Mouse (Mus musculus) brain, embryonic 18.5 days (tissue): ENCODE data around the gene Ptgs1.
A peak's percentile ranks its signal among the peaks of the same experiment; 100 is the strongest.
"Not testable (repeated sequence)": the region's sequence is repeated elsewhere in the genome, so short reads cannot be mapped to it uniquely, and the experiment has no call there.

Experiments used
- DNase-seq: peaks from one replicate; pipeline ENCODE4 v3.0.0-alpha.2; 2012; ENCODE audit warnings: low read depth, low spot score

Ptgs1 gene

GRCm38 (mm10) chr2:36230366-36230765 lies at the start of gene Ptgs1:
TSS of gene Ptgs1 (plus strand) at chr2:36230426.
- no peak for DNase-seq

- not testable (repeated sequence) for DNase-seq
These were observed 48.4 kb upstream of the Ptgs1 start for GRCm38 (mm10) chr2:36181587-36182368.

- DNase-seq, result no peak
These were observed 46.9 kb upstream of the Ptgs1 start for GRCm38 (mm10) chr2:36183278-36183677.

GRCm38 (mm10) chr2:36184192-36184591 lies 46.0 kb upstream of the Ptgs1 start:
- no peak for DNase-seq

- no peak for DNase-seq
These were observed 45.4 kb upstream of the Ptgs1 start for GRCm38 (mm10) chr2:36184876-36185275.

- DNase-seq, result not testable (repeated sequence)
These were observed 41.0 kb upstream of the Ptgs1 start for GRCm38 (mm10) chr2:36189200-36189599.

GRCm38 (mm10) chr2:36191098-36191941 lies 38.9 kb upstream of the Ptgs1 start:
- DNase-seq, result no peak

GRCm38 (mm10) chr2:36197021-36197420 lies 33.2 kb upstream of the Ptgs1 start:
- DNase-seq, result no peak

- no peak for DNase-seq
These were observed 32.0 kb upstream of the Ptgs1 start for GRCm38 (mm10) chr2:36197919-36198881.

GRCm38 (mm10) chr2:36198882-36199262 lies 31.4 kb upstream of the Ptgs1 start:
- no peak for DNase-seq

- DNase-seq, result no peak
These were observed 29.4 kb upstream of the Ptgs1 start for GRCm38 (mm10) chr2:36200813-36201212.

GRCm38 (mm10) chr2:36201756-36202610 lies 28.2 kb upstream of the Ptgs1 start:
- no peak for DNase-seq

GRCm38 (mm10) chr2:36202611-36202880 lies 27.7 kb upstream of the Ptgs1 start:
- no peak for DNase-seq

GRCm38 (mm10) chr2:36203011-36203825 lies 27.0 kb upstream of the Ptgs1 start:
- no peak for DNase-seq

- DNase-seq, result no peak
These were observed 25.6 kb upstream of the Ptgs1 start for GRCm38 (mm10) chr2:36204595-36204994.

- DNase-seq, result no peak
These were observed 23.2 kb upstream of the Ptgs1 start for GRCm38 (mm10) chr2:36207071-36207470.

GRCm38 (mm10) chr2:36210796-36211195 lies 19.4 kb upstream of the Ptgs1 start:
- no peak for DNase-seq

- no peak for DNase-seq
These were observed 18.4 kb upstream of the Ptgs1 start for GRCm38 (mm10) chr2:36211785-36212184.

GRCm38 (mm10) chr2:36213108-36213507 lies 17.1 kb upstream of the Ptgs1 start:
- no peak for DNase-seq

GRCm38 (mm10) chr2:36214023-36214422 lies 16.2 kb upstream of the Ptgs1 start:
- DNase-seq, result peak; percentile 57
